Mouse (Mus musculus) frontal cortex, postnatal 10 days (tissue): ENCODE results near the gene Sart1.

Experiments
- DNase-seq, 2 experiments: peaks; one replicate each; pipeline ENCODE4 v3.0.0; 2022; ENCODE audit warnings: low spot score in 2 of 2, mixed read lengths in 1 of 2

Sart1 gene

DNA sequence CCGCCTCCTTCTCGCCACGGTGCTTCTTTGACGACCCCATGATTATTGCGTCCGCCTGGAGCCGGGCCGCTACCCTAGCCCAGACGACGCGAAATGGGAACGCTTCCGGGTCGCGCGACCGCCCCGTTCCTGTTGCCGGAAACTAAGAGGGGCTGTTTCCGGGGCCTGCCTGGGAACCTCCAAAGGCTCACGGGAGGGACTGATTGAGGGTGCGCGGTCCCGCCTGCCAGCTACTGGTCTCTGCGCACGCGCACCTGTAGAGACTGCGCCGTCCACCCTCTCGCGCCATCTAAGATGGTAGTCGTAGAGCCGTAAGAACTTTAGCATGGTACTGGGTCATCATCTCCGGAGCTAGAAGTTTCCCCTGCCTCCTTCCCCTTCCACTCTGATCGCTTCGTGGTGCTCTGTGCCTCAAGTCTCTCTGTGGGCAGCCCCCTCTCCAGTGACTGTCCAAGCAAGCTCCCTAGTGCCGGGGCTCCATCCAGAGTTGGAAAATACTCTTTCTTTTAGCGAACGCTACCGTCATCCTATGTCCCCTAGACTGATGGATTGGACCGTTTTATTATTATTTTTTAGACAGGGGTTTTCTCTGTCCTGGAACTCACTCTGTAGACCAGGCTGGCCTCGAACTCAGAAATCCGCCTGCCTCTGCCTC, at the start of gene Sart1:
TSS of gene Sart1 (minus strand) at position 116 of the 655 bp plus-strand sequence.
- peak; percentile 92 to 93 for DNase-seq

- DNase-seq = no peak
Measured at GRCm38 (mm10) chr19:5433951-5434350, 45.4 kb upstream of the Sart1 start.

DNA sequence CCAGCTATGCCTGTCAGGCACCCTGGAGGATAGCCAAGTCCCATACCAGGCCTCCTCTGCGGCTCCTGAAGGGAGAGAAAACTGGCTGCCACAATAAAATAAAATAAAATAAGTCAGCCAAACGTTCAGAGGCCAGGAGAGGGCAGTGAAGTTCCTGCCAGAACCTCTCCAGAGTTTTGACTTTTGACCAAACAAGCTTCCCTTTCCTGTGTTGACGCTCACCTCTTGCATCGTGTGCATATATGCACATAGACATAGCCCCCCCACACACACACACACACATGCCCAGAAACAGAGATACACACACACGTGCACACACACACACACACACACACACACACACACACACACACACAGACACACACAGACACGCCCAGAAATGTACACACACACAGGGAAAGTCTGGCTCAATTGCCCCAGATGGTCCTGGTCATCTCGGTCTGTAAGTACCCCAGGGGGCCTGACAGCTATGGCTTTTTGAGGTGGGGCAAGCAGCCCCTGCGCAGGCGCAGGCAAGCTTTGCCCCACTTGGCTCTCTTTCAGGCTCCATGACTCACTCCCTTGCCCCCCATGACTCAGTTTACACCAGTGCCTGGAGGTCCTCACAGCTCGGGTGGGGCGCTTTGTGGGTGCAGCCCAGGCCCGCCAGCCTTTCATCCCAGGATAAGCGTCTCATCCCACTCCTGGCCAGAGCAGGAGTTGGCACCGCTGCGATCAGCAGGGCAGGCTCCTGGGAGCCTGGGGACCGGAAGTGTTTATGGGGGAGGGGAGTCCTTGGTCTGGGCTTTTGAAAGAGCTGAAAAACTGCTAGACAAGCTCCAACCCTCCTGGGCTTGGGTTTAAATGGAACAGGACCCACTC, 44.7 kb upstream of the Sart1 start:
- DNase-seq = no peak

GRCm38 (mm10) chr19:5431911-5432464, 43.5 kb upstream of the Sart1 start:
- no peak for DNase-seq

DNA sequence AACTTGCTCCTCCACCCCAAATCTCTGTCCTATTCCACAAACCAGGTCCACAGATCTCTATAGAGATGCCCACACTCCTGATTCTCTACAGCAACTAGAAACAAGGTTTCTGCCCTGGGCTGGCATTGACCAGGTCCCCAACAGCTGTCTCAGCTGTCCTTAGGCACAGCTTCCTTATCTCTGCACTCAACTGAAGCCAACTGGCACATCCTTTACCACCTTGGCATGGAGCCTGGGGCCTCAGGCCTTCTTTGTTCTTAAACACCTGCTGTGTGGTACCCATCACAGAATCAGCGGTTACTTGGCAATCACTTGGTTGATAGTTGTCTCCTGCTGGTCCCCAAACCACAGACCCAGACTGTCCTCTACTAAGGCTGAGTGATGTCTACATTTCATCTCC, 41.9 kb upstream of the Sart1 start:
- no peak for DNase-seq

GRCm38 (mm10) chr19:5429806-5430205, 41.3 kb upstream of the Sart1 start:
- no peak for DNase-seq

DNA sequence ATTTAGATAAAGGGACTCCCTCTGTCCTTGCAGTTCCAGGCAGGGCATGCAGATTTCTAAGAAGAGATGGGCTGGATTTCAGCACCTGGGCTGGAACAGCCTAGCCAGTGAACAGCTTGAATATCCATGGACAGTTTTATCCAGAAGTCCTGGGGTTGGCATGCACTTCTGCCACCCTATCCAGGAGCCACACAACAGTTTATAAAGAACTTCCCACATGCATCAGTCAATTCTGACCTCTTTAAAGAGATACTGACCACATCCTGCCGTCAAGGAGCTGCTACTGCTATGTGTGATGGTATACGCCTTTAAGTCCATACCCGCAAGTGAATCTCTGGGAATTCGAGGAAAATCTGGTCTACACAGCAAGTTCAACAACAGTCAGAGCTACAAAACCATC, 40.7 kb upstream of the Sart1 start:
- no peak for DNase-seq

DNA sequence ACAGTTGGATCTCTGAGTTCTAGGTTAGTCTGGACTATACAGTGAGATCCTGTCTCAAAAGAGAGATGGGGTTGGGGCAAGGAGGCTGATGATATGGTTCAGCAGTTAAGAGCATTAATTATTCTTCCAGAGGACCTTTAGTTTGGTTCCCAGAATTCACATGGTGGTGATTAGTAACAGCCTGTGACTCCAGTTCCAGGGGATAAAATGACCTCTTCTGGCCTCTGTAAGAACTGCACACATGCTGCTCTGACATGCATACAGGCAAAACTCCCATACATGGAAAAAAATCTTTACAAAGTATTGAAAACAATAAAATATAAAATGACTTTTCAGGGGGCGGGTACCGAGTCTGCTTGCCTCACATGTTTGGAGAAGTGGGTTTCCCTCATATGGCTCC, 39.6 kb upstream of the Sart1 start:
- DNase-seq = no peak

DNA sequence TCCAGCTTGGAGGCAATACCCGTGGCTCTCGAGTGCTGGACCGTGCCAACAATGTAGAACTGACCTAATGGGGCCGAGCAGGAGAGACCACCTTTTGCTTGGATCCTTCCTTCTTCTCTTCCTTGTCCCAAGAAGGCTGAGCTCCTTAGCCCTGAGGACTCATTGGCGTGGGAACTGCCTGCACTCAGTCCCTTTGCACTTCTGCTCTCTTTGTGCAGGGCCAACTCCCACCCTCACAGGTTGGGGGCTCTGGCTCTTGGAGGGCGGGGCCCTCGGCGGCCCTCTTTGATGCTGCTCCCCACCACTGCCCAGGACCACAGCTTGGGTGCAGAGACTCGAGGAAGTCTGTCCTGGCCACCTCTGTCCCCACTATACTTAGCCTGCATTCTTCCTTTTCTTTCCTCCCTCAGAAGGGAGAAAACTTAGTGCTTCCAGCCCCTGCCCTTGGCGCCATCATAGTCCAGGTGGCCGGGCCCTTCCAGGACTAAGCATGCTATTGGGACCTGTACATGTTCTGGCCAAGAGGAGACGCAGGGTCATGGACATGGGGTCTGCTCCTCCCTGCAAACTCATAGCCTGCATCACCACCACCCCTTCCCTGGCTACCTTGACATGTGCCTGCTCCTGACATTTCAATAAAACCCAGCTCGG, 38.3 kb upstream of the Sart1 start:
- DNase-seq = no peak

DNA sequence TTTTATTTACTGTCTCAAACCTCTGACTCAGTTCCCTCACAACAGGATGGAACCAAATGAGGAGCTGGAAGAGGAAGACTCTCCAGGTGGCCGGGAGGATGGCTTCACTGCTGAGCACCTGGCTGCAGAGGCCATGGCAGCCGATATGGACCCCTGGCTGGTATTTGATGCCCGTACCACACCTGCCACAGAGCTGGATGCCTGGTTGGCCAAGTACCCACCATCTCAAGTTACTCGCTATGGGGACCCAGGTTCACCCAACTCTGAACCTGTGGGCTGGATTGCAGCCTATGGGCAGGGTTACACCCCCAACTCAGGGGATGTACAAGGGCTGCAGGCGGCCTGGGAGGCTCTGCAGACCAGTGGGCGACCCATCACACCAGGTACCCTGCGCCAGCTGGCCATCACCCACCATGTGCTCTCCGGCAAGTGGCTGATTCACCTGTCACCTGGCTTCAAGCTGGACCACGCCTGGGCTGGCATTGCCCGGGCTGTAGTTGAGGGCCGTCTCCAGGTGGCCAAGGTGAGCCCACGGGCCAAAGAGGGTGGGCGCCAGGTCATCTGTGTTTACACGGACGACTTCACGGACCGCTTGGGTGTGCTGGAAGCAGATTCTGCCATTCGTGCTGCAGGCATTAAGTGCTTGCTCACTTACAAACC, 37.5 kb upstream of the Sart1 start:
- DNase-seq = peak in 1 of 2 experiments; percentile 24

- peak; percentile 76 to 92 for DNase-seq
Measured at GRCm38 (mm10) chr19:5424782-5425741, 36.6 kb upstream of the Sart1 start, which contains the start of the genes Drap1 and AI837181. Drap1 (minus strand) TSS chr19:5424979. AI837181 (plus strand) TSS chr19:5425144.

DNA sequence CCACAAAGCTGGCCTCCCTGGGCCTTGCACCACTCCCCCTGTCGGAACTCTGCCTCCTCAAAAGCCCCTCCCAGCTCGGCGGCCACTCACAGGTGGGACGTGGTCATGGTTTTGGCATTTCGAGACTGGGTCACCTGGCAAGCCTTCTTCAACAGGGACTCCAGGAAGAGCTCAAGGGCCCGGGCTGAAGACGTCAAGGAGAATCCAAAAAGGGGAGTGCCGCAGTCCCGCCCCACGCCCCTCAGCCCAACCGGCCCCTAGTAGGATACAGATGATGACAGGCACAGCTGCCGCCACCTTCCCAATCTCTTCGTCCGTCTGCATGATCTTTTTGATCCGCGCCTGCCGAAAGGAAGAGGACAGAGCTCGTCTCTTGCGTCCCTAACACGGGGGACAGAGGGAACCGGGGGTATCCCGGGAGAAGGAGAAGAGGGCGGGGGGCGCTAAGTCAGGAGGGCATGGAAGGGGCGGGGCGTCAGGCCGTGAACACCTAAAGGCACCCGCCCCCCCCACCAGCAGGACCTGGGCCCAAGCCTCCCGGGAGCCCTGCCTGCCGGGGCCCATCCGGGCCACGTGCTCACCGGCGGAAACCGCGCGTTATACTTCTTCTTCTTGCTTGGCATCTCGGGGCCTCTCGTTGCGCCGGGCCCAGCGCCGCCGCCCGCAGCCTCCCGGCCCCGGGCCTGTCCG, 35.7 kb upstream of the Sart1 start:
- DNase-seq = peak; percentile 66 to 69

DNA sequence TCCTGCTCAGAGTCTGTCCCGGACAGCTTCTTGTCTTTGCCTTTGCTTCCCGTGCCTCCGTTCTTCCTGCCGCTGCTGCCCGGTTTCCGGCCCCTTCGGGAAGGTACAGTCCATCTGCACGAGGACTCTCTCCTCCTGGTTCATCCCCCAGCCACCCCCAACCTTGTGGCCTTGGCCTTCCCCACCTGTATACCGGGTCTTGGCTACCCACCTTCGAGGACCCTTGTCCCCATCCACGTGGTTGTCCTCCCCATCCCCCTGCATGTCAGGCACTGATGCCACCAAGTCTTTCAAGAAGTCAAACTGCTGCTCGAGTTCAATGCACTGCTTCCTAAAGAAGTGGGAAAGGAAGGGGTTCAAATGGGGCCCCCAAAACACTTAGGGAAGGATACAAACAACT, 35.1 kb upstream of the Sart1 start:
- no peak for DNase-seq

GRCm38 (mm10) chr19:5422895-5423443, 34.5 kb upstream of the Sart1 start:
- DNase-seq = no peak

DNA sequence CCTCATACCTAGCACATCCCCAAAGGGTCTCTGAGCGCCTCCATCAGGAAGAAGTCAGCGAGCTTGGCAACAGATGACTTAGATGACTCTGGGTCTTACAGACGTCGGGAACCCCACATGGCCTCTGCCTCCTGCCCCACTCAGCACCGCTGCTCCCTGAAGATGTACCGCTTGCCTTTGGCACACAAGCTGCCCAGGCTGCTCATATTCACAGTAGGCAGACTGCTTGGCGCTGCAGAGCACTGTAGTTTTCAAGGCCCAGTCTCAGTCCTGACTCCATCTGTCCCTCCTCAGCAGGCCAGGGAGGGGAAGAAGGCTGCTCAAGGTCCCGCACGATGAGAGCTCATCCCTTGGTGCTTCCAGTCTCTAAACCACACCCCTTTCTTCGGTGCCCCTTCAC, 33.8 kb upstream of the Sart1 start:
- no peak for DNase-seq

DNA sequence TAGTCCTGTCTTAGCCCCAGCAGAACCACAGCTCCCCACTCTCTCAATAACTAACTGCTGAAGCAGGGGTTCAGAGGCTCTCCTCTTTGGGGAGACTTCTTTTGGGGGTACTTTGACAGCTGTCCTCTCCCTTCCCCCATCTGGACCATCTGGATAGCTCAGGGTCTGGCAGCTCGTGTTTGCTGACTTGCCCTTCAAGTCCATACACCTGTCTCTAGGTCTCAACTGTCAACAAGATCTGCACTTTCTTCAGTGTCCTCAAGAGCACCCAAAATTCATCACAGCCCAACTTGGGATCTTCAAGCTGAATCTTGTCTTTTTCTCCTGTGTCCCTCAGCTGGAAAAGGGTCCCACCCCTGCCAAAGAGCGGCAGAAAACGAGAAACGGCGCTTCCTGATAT, 33.3 kb upstream of the Sart1 start:
- no peak for DNase-seq

- DNase-seq = no peak
Measured at GRCm38 (mm10) chr19:5420579-5420978, 32.1 kb upstream of the Sart1 start.

DNA sequence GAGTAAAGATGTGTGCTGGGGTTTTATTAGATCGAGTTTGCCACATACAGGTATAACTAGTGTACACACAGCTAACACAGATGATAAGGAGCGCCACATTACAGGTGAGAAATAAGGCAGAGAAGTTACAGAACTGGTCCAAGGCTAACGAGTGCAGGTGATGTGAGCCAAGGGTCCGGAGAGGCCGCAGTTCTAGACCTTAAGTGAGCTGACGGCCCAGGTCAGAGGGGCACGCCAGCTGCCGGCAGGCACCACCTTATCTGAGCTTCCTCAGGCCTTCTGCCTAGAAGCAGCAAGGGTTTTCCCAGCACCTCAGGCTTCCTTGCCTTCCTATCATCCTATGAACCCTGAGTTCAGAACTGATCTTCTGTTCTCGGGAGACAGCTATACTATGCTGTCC, 31.1 kb upstream of the Sart1 start:
- no peak for DNase-seq

DNA sequence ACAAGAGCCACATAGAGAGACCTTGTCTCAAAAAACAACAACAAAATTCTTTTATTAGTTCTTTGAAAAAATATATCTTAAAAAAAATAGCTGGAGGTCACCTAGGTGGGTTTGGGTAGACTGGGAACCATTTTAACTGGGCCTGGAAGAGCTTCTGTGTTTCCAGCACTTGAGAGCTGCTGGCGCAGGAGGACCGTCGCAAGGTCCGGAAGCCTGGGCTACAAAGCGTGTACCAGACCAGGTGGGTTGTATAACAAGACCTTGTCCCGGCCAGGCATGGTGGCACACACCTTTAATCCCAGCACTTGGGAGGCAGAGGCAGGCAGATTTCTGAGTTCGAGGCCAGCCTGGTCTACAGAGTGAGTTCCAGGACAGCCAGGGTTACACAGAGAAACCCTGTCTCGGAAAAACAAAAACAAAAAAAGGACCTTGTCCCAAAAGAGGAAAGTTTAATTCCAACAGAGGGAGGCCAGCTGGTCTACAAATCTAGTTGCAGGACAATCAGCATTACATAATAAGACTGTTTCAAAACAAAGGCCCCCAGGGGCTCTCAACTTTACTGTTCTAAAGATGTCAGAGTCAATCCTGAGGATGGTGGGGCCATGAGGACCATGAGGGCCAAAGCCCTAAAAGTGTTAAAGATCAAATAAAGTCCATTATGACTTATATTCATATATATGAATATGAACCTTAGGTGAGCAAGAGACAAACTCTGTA, 30.4 kb upstream of the Sart1 start:
- DNase-seq = no peak
